Mouse (Mus musculus) embryonic facial prominence, embryonic 12.5 days (tissue): ENCODE measurements at regions not wholly inside any gene's neighbourhood (a gene's known extent, or its start where the extent isn't known, plus 50 kb on each side); places are given as distances from the start of the nearest gene placed in this dataset.

ENCODE experiments used
- ATAC-seq: fragments of 200-750 bp; cut with Nextera tagmentation; 2 replicates; pipeline ENCODE4 v1.8.0; 2017; ENCODE audit not compliant: insufficient number of reproducible peaks, insufficient read depth, low FRiP score, low TSS enrichment
- H3K27ac ChIP-seq: fragments of 300-500 bp; sonication (generic); 2 replicates; pipeline ENCODE4 v1.5.1; 2016; ENCODE audit warnings: mild to moderate bottlenecking
- H3K27me3 ChIP-seq: fragments of 300-500 bp; sonication (generic); 2 replicates; pipeline ENCODE4 v1.6.1; 2016; ENCODE audit warnings: mild to moderate bottlenecking, moderate library complexity
- H3K36me3 ChIP-seq: fragments of 300-500 bp; sonication (generic); 2 replicates; pipeline ENCODE4 v1.6.1; 2016; ENCODE audit warnings: mild to moderate bottlenecking
- H3K4me1 ChIP-seq: fragments of 300-500 bp; sonication (generic); 2 replicates; pipeline ENCODE4 v1.6.1; 2016
- H3K4me2 ChIP-seq: fragments of 300-500 bp; sonication (generic); replicated peaks from 2 replicates; pipeline ENCODE4 v1.6.1; 2016; ENCODE audit warnings: mild to moderate bottlenecking, moderate library complexity
- H3K4me3 ChIP-seq: fragments of 300-500 bp; sonication (generic); 2 replicates; pipeline ENCODE4 v1.5.1; 2016; ENCODE audit warnings: mild to moderate bottlenecking
- H3K9ac ChIP-seq: fragments of 300-500 bp; sonication (generic); 2 replicates; pipeline ENCODE4 v1.6.1; 2016; ENCODE audit warnings: mild to moderate bottlenecking, moderate library complexity
- H3K9me3 ChIP-seq: fragments of 300-500 bp; sonication (generic); 2 replicates; pipeline ENCODE4 v1.6.1; 2016; ENCODE audit warnings: mild to moderate bottlenecking, moderate library complexity
- WGBS: fragments of 180-500 bp; shearing (Covaris S2); methylation state at CpG from one replicate; pipeline ENCODE4 v1.1.7; 2016; 5-methylcytosine and 5-hydroxymethylcytosine counted together

GRCm38 (mm10) chr11:19851022-19851615 is 73.1 kb upstream of the Spred2 start:
- no peak overlapping the region for H3K4me3 ChIP-seq
- H3K4me1 ChIP-seq: peaks cover 12% of the 10 kb centered on the region; the same call in 1 of the 2 replicates
- ATAC-seq: no peak
- no peak overlapping the region for H3K9ac ChIP-seq
- 19% methylated on average over 6 of the region's 6 CpGs for WGBS
- no peaks in the 10 kb centered on the region for H3K9me3 ChIP-seq
- H3K27ac ChIP-seq: no peak overlapping the region
- no peaks in the 10 kb centered on the region for H3K27me3 ChIP-seq
- no peaks in the 10 kb centered on the region for H3K36me3 ChIP-seq
- no peak overlapping the region for H3K4me2 ChIP-seq

DNA sequence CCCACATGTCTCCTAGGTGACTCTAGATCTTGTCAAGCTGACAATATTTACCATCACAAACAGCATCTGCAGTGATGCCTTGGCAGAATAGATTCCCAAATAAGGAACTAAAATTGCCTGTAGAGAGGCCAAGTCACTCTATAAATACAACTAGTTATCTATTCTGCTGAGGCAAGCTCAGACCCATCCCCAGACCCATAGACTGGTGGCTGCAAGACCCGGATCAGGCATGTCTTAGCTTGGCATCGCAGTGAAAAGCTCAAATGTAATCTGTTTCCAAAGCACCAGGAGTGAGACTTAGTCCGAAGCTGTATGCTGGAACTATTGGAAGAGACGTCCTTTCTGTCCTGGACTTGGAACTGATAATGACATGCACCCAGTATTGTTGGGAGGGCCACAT is 62.6 kb upstream of the Spred2 start:
- no peaks in the 10 kb centered on the region for H3K4me1 ChIP-seq
- 88% methylated on average over 4 of the region's 4 CpGs for WGBS
- H3K27me3 ChIP-seq: no peaks in the 10 kb centered on the region
- no peak overlapping the region for H3K9ac ChIP-seq
- H3K36me3 ChIP-seq: no peaks in the 10 kb centered on the region
- no peak overlapping the region for H3K4me3 ChIP-seq
- H3K4me2 ChIP-seq: no peak overlapping the region
- ATAC-seq: no peak
- no peak overlapping the region for H3K27ac ChIP-seq
- H3K9me3 ChIP-seq: no peaks in the 10 kb centered on the region

GRCm38 (mm10) chr11:19863327-19863726 is 60.8 kb upstream of the Spred2 start:
- whole genome bisulfite sequencing: 77% methylated on average over 3 of the region's 3 CpGs
- no peak overlapping the region for H3K4me3 ChIP-seq
- no peak overlapping the region for H3K9ac ChIP-seq
- H3K27me3 ChIP-seq: no peaks in the 10 kb centered on the region
- no peak for ATAC-seq
- H3K36me3 ChIP-seq: no peaks in the 10 kb centered on the region
- no peak overlapping the region for H3K4me2 ChIP-seq
- no peak overlapping the region for H3K27ac ChIP-seq
- no peaks in the 10 kb centered on the region for H3K9me3 ChIP-seq
- no peaks in the 10 kb centered on the region for H3K4me1 ChIP-seq

DNA sequence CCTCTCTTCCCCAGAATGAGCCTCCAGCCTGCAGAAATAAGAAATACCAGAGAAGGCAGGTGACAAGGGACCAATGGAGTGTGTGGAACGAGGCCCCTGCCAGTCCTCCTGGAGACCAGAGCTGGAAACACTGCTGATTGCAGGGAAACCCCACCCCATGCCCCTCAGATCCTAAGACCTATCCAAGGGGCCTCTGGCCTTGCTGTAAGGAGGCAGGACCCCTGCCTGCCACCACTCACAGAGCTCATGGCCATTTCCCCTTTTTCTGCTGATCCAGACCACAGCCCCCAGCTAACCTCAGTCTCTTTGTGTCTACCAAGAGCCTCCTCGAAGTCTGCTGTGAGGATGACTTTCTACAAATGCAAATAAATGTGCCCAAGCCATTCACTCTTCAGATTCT is 57.9 kb upstream of the Spred2 start:
- ATAC-seq: no peak
- no peak overlapping the region for H3K4me3 ChIP-seq
- 44% methylated on average over 2 of the region's 2 CpGs for WGBS
- no peaks in the 10 kb centered on the region for H3K4me1 ChIP-seq
- no peak overlapping the region for H3K27ac ChIP-seq
- no peak overlapping the region for H3K4me2 ChIP-seq
- H3K9me3 ChIP-seq: no peaks in the 10 kb centered on the region
- no peaks in the 10 kb centered on the region for H3K36me3 ChIP-seq
- H3K27me3 ChIP-seq: no peaks in the 10 kb centered on the region
- no peak overlapping the region for H3K9ac ChIP-seq

- Histone ChIP-seq H3K27ac (no peak overlapping the region), H3K27me3 (no peaks in the 10 kb centered on the region), H3K4me1 (no peaks in the 10 kb centered on the region), H3K9me3 (no peaks in the 10 kb centered on the region), H3K4me2 (no peak overlapping the region), H3K36me3 (no peaks in the 10 kb centered on the region), H3K4me3 (no peak overlapping the region), H3K9ac (no peak overlapping the region)
- 77% methylated on average over 3 of the region's 3 CpGs for WGBS
- no peak for ATAC-seq
Observed at GRCm38 (mm10) chr11:19869671-19870070, 54.5 kb upstream of the Spred2 start.

DNA sequence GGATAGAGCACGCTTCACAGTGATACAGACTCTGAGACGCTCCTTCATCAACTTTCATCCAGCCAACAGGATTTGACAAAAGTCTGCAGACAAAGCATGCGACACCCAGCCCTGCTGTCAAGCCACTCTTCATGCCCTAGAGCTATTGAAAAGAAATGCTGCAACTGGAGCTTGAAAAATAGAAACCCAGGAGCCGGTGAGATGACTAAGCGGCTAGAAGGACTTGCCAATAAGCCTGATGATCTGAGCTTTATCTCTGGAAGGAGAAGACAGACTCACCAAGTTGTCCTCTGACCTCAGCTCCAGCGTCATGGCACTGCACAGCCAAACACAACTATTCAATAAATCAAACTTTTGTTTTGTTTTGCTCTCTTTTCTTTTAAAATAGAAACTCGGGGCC is 54.0 kb upstream of the Spred2 start:
- ATAC-seq: no peak
- 65% methylated on average over 7 of the region's 7 CpGs for WGBS

GRCm38 (mm10) chr11:19873796-19874195 is 50.4 kb upstream of the Spred2 start:
- no peak for ATAC-seq
- Histone ChIP-seq H3K27ac (no peak overlapping the region), H3K4me2 (no peak overlapping the region), H3K36me3 (no peaks in the 10 kb centered on the region), H3K4me1 (no peaks in the 10 kb centered on the region), H3K27me3 (no peaks in the 10 kb centered on the region), H3K9ac (no peak overlapping the region), H3K9me3 (no peaks in the 10 kb centered on the region), H3K4me3 (no peak overlapping the region)
- WGBS: 73% methylated on average over 6 of the region's 6 CpGs

More for the DNA sequence above, 54.0 kb upstream of the Spred2 start:
- Histone ChIP-seq H3K27ac (no peak overlapping the region), H3K4me3 (no peak overlapping the region), H3K9ac (no peak overlapping the region), H3K9me3 (no peaks in the 10 kb centered on the region), H3K36me3 (no peaks in the 10 kb centered on the region), H3K27me3 (no peaks in the 10 kb centered on the region), H3K4me1 (no peaks in the 10 kb centered on the region), H3K4me2 (no peak overlapping the region)
